Mouse (Mus musculus): Measurements from ENCODE around the gene Crybb3. TPM values are rescaled to one million over a fixed set of nuclear protein-coding genes. Genes with fewer than 3 reads are reported as not detected.

Crybb3 gene
- polyA plus RNA-seq, 1 experiment from 2014 or later: not detected

DNA sequence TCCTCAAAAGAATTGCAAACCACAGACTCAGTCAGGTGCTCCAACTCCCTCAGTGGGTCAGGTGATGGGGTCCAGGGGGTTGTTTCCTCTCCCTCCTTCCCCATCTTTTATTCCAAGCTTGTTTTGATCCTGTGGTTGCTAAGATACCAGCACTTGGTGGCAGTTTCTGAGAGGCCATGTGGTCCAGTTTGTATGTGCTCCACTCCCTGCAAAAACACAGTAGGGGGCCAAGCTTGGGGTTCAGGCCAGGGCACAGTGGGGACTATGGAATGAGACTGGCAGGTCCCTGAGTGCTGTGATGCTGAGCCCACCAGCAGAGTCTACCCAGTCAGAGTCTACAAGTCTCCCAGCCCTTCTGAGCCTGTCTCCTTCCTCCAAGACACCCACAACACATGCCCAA is 31.5 kb downstream of the Crybb3 start:
- ATAC-seq (ENCODE audit: insufficient read depth, low FRiP score, low TSS enrichment): no peak
- H3K4me2 ChIP-seq (ENCODE audit: low read depth): no peak overlapping the region
- H3K4me1 ChIP-seq (ENCODE audit: control insufficient read depth, insufficient read depth, low read length): no peaks in the 10 kb centered on the region
- no peak overlapping the region for H3K9ac ChIP-seq (ENCODE audit: low read length)
- DNase-seq (ENCODE audit: low spot score): no peak
- no peak overlapping the region for H3K4me3 ChIP-seq (ENCODE audit: low read depth, low read length)
- H3K27ac ChIP-seq (ENCODE audit: low read depth, low read length): no peak overlapping the region
- H3K9me3 ChIP-seq (ENCODE audit: control insufficient read depth, low read length): no peaks in the 10 kb centered on the region
- H3K36me3 ChIP-seq (ENCODE audit: control insufficient read depth, insufficient read depth, low read length): no peaks in the 10 kb centered on the region
- no peaks in the 10 kb centered on the region for H3K27me3 ChIP-seq (ENCODE audit: control insufficient read depth, insufficient read depth, low read length)

DNA sequence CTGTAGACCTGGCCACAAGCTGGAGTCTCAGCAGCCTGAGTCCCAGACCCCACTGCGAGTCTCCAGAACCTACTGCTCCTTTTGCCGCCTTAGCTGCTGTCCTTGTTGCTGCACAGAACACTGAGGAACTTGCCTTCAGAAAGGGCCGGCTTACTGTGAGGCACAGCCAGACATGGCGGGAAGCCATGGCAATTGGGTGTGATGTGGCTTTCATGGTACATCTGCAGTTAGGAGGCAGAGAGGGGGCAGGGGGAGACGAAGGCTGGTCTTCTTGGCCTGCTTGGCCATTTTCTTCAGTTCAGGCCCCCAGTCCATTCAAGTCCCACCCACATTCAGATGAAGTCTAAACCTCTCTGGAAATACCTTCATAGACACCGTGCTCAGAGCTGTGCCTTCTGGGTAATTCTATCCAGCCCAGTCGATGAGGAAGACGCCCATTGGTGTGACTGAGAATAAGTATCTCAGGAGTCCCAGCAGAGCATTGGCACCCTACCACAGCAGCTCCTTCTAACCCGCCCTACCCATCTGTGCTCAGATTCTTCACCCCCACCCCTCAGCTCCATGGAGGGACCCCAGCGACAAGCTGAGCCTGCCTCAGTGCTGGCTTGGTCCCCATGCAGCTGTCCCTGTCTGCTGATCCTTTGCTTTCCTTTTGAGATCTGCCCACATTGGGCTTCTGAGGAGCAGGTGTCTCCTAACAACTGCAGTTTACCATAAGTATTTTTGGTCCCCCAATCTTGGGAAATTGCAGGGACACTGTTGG is 35.7 kb downstream of the Crybb3 start:
- Histone ChIP-seq H3K36me3 (ENCODE audit: control insufficient read depth, insufficient read depth, low read length) (no peaks in the 10 kb centered on the region), H3K4me1 (ENCODE audit: control insufficient read depth, insufficient read depth, low read length) (peaks cover 5% of the 10 kb centered on the region), H3K9ac (ENCODE audit: low read length) (no peak overlapping the region), H3K4me2 (ENCODE audit: low read depth) (no peak overlapping the region), H3K4me3 (ENCODE audit: low read depth, low read length) (no peak overlapping the region), H3K27ac (ENCODE audit: low read depth, low read length) (no peak overlapping the region), H3K9me3 (ENCODE audit: control insufficient read depth, low read length) (no peaks in the 10 kb centered on the region), H3K27me3 (ENCODE audit: control insufficient read depth, insufficient read depth, low read length) (no peaks in the 10 kb centered on the region)
- no peak for DNase-seq (ENCODE audit: low spot score)
- 84% methylated on average over 10 of the region's 10 CpGs for WGBS
- ATAC-seq (ENCODE audit: insufficient read depth, low FRiP score, low TSS enrichment): no peak

DNA sequence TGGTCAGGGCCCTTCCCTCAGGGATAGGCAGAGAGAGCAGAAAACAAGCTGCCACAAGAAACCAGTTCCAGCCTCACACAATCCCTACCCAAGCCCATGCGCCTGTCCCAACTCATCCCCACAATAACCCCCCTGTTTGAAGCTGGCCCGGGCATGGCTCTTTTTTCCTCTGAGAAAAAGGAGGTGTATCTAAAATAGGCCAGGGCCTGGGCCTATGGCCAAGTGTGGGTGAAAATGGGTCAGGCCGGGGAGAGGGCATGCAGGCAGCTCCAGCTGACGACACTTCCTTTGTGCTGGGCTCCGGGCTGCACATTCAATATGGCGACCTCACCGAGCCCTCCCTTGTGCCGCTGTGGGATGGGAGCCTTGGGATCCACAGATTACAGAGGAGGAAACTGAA is 37.9 kb downstream of the Crybb3 start:
- H3K36me3 ChIP-seq (ENCODE audit: control insufficient read depth, insufficient read depth, low read length): no peaks in the 10 kb centered on the region
- WGBS: 90% methylated on average over 8 of the region's 8 CpGs
- H3K4me1 ChIP-seq (ENCODE audit: control insufficient read depth, insufficient read depth, low read length): peaks cover 5% of the 10 kb centered on the region
- ATAC-seq (ENCODE audit: insufficient read depth, low FRiP score, low TSS enrichment) (no peak), DNase-seq (ENCODE audit: low spot score) (no peak)
- H3K27me3 ChIP-seq (ENCODE audit: control insufficient read depth, insufficient read depth, low read length): no peaks in the 10 kb centered on the region
- H3K4me2 ChIP-seq (ENCODE audit: low read depth): no peak overlapping the region
- no peak overlapping the region for H3K4me3 ChIP-seq (ENCODE audit: low read depth, low read length)
- no peak overlapping the region for H3K27ac ChIP-seq (ENCODE audit: low read depth, low read length)
- H3K9me3 ChIP-seq (ENCODE audit: control insufficient read depth, low read length): no peaks in the 10 kb centered on the region
- H3K9ac ChIP-seq (ENCODE audit: low read length): no peak overlapping the region

DNA sequence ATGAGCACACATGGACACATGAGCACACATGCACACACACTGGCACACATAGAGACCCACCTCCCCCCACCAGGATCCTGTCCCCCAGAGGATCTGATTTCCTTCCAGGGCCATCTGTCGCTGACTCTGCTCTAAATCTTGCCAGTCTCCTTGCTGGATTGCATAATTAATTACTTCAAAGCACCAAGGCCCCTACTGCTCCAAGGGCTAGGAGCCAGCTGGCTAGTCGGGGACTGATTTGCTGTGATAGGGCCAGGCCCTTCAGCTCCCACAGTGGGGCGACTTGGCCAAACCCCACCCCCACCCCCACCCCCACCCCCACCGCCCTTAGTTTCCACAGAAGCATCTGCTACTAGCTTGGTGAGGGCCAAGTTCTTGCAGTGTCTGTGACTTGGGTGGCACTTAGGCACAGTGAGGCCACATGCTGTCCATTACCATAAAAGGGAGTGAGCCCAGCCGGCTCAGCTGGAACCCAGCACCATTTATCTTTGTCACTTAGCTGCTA is 39.8 kb downstream of the Crybb3 start:
- DNase-seq (ENCODE audit: low spot score) (peak; percentile 64), ATAC-seq (ENCODE audit: insufficient read depth, low FRiP score, low TSS enrichment) (peak; percentile 94)
- Histone ChIP-seq H3K27ac (ENCODE audit: low read depth, low read length) (peak overlapping the region; percentile 63), H3K4me1 (ENCODE audit: control insufficient read depth, insufficient read depth, low read length) (peaks cover 5% of the 10 kb centered on the region), H3K36me3 (ENCODE audit: control insufficient read depth, insufficient read depth, low read length) (no peaks in the 10 kb centered on the region), H3K9me3 (ENCODE audit: control insufficient read depth, low read length) (no peaks in the 10 kb centered on the region), H3K27me3 (ENCODE audit: control insufficient read depth, insufficient read depth, low read length) (no peaks in the 10 kb centered on the region), H3K9ac (ENCODE audit: low read length) (no peak overlapping the region), H3K4me2 (ENCODE audit: low read depth) (no peak overlapping the region), H3K4me3 (ENCODE audit: low read depth, low read length) (no peak overlapping the region)
- WGBS: 3% methylated on average over 5 of the region's 5 CpGs

DNA sequence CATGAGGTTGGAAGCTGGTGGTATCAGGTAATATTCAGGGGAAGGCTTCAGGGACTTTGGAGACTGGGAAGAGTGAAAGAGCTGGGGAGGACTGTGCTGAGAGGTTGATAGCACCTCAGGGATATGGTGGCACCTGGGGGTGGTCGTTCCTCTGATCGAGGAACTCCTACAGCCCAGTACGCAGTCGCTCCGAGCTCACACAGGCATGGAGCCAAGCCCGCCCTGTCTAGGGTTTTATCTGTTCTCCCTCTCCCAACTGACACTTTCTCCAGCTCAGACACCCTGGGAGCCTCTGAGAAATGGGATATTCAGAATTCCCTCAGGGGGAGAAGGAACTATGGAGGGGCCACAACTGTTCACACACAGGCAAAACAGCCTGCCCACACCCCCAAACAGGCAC is 40.6 kb downstream of the Crybb3 start:
- Histone ChIP-seq H3K4me1 (ENCODE audit: control insufficient read depth, insufficient read depth, low read length) (peaks cover 5% of the 10 kb centered on the region), H3K4me3 (ENCODE audit: low read depth, low read length) (no peak overlapping the region), H3K9ac (ENCODE audit: low read length) (no peak overlapping the region), H3K9me3 (ENCODE audit: control insufficient read depth, low read length) (no peaks in the 10 kb centered on the region), H3K4me2 (ENCODE audit: low read depth) (no peak overlapping the region), H3K27ac (ENCODE audit: low read depth, low read length) (no peak overlapping the region), H3K27me3 (ENCODE audit: control insufficient read depth, insufficient read depth, low read length) (no peaks in the 10 kb centered on the region), H3K36me3 (ENCODE audit: control insufficient read depth, insufficient read depth, low read length) (no peaks in the 10 kb centered on the region)
- no peak for DNase-seq (ENCODE audit: low spot score)
- no peak for ATAC-seq (ENCODE audit: insufficient read depth, low FRiP score, low TSS enrichment)
- WGBS: 86% methylated on average over 6 of the region's 6 CpGs

DNA sequence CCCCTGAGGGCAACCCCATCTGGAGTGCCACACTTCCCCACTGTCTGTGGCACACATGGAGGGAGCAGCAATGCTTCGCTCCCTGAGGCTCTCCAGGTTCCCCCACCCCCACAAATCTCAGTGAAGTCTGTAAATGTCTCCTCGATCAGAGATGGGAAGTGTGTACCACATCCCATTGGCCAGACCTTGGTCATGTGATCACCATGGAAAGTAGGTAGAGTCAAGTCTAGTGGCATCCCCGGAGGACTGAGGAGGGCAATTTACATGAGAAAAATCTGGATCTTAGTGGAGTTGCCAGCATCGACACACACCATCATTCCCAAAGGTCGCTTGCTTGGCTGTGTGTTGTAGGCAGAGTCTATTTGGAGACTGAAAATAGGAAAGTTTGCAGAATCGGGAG is 42.8 kb downstream of the Crybb3 start:
- no peaks in the 10 kb centered on the region for H3K9me3 ChIP-seq (ENCODE audit: control insufficient read depth, low read length)
- no peak overlapping the region for H3K9ac ChIP-seq (ENCODE audit: low read length)
- ATAC-seq (ENCODE audit: insufficient read depth, low FRiP score, low TSS enrichment) (no peak), DNase-seq (ENCODE audit: low spot score) (no peak)
- no peak overlapping the region for H3K27ac ChIP-seq (ENCODE audit: low read depth, low read length)
- no peaks in the 10 kb centered on the region for H3K36me3 ChIP-seq (ENCODE audit: control insufficient read depth, insufficient read depth, low read length)
- no peaks in the 10 kb centered on the region for H3K27me3 ChIP-seq (ENCODE audit: control insufficient read depth, insufficient read depth, low read length)
- peaks cover 5% of the 10 kb centered on the region for H3K4me1 ChIP-seq (ENCODE audit: control insufficient read depth, insufficient read depth, low read length)
- no peak overlapping the region for H3K4me3 ChIP-seq (ENCODE audit: low read depth, low read length)
- WGBS: 85% methylated on average over 6 of the region's 6 CpGs
- H3K4me2 ChIP-seq (ENCODE audit: low read depth): no peak overlapping the region

DNA sequence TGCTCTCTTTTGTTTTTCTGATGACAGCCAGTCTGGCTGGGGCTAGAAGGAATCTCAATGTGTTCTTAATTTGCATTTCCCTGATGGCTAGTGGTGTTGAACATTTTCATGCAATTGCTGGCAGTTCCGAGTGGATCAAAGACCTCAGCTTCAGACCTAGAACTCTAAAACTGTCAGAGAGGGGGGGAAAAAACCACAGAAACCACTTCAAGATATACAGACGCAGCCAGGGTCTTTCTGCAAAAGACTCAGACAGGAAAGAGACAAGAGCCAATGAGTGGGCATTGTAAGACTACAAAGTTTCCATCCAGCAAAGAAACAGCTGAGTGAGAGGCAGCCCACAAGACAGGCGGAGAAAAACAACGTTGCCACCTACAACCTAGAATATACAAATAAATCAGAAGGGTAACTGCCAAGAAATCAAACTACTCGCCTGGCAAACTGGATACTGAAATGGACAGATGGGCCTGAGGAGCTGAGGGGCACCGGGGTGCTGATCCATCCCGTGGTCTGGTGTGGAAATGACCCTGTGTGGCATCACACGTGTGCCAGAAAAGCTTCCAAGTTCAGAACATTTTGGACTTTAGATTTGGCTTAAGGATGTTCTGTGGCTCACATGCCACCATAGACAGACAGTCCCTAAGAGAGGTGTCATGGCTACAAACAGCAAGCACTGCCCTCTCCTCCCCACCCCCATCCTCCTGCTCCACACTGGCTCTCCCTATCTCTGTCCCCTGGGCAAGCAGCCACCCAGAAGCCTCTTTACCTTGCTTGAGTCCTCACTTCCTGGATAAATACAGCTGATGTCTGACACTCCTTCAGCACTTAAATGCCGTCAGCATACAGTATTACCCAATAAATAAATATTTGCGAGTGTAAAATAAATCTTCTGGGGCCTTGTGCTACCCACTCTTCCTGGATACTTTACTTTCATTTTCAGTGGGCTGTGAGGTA is 46.0 kb downstream of the Crybb3 start:
- H3K36me3 ChIP-seq (ENCODE audit: control insufficient read depth, insufficient read depth, low read length): no peaks in the 10 kb centered on the region
- H3K4me1 ChIP-seq (ENCODE audit: control insufficient read depth, insufficient read depth, low read length): peaks cover 2% of the 10 kb centered on the region; the same call in 1 of the 2 replicates
- no peaks in the 10 kb centered on the region for H3K9me3 ChIP-seq (ENCODE audit: control insufficient read depth, low read length)
- no peak for ATAC-seq (ENCODE audit: insufficient read depth, low FRiP score, low TSS enrichment)
- 61% methylated on average over 10 of the region's 10 CpGs for WGBS
- no peaks in the 10 kb centered on the region for H3K27me3 ChIP-seq (ENCODE audit: control insufficient read depth, insufficient read depth, low read length)
- no peak overlapping the region for H3K27ac ChIP-seq (ENCODE audit: low read depth, low read length)
- H3K9ac ChIP-seq (ENCODE audit: low read length): no peak overlapping the region
- H3K4me2 ChIP-seq (ENCODE audit: low read depth): no peak overlapping the region
- DNase-seq (ENCODE audit: low spot score): no peak
- H3K4me3 ChIP-seq (ENCODE audit: low read depth, low read length): no peak overlapping the region

DNA sequence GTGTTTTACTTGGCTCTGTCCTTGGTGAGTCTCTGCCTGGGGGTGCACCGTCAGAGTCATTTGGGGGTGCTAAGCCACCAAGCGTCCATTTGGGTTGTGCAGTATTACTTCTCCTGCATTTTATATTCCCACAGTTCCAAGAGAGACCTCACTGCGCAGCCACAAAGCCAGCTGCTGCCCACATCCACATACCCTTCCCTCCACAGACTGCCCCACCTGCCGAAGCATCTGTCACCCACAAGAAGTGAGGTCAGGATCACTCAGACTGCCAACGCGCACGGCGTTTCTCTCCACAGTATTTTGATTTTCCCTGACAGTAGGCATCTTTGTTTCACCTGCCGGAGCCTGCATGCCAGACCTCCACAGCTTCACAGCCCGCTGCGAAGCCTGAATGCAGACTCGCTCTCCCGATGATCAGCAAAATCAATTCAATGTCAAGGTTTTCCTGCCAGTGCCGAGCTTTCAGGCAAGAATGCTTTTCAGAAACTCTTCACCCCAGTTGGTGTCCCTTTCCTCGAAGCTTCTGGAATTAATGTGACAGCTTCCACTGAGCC is 50.1 kb downstream of the Crybb3 start:
- Histone ChIP-seq H3K4me2 (ENCODE audit: low read depth) (no peak overlapping the region), H3K4me3 (ENCODE audit: low read depth, low read length) (no peak overlapping the region), H3K36me3 (ENCODE audit: control insufficient read depth, insufficient read depth, low read length) (no peaks in the 10 kb centered on the region), H3K27ac (ENCODE audit: low read depth, low read length) (no peak overlapping the region), H3K4me1 (ENCODE audit: control insufficient read depth, insufficient read depth, low read length) (peaks cover 2% of the 10 kb centered on the region; the same call in 1 of the 2 replicates), H3K27me3 (ENCODE audit: control insufficient read depth, insufficient read depth, low read length) (no peaks in the 10 kb centered on the region), H3K9ac (ENCODE audit: low read length) (no peak overlapping the region), H3K9me3 (ENCODE audit: control insufficient read depth, low read length) (no peaks in the 10 kb centered on the region)
- ATAC-seq (ENCODE audit: insufficient read depth, low FRiP score, low TSS enrichment) (no peak), DNase-seq (ENCODE audit: low spot score) (no peak)
- WGBS: 72% methylated on average over 15 of the region's 15 CpGs
